Mouse (Mus musculus) lung, embryonic 15.5 days (tissue): ENCODE results near the gene Izumo4. TPM values are rescaled to one million over a fixed set of nuclear protein-coding genes. Genes with fewer than 3 reads are reported as not detected.
A peak's percentile ranks its signal among the peaks of the same experiment; 100 is the strongest.

Source experiments
- ATAC-seq: fragments of 200-750 bp; cut with Nextera tagmentation; 2 replicates; pipeline ENCODE4 v1.8.0; 2017; ENCODE audit warnings: moderate number of reproducible peaks, borderline replicate concordance; ENCODE audit not compliant: low FRiP score, low TSS enrichment; ENCODE audit errors: extremely low read depth
- H3K27ac ChIP-seq: fragments of 300-500 bp; sonication (generic); 2 replicates; pipeline ENCODE4 v1.5.1; 2015; ENCODE audit warnings: moderate library complexity, mild to moderate bottlenecking, inconsistent platforms
- H3K27me3 ChIP-seq: fragments of 300-500 bp; sonication (generic); 2 replicates; pipeline ENCODE4 v1.6.1; 2015; ENCODE audit warnings: inconsistent platforms
- H3K36me3 ChIP-seq: fragments of 300-500 bp; sonication (generic); 2 replicates; pipeline ENCODE4 v1.6.1; 2015; ENCODE audit warnings: inconsistent platforms
- H3K4me1 ChIP-seq: fragments of 300-500 bp; sonication (generic); 2 replicates; pipeline ENCODE4 v1.6.1; 2015; ENCODE audit warnings: inconsistent platforms
- H3K4me2 ChIP-seq: fragments of 300-500 bp; sonication (generic); 2 replicates; pipeline ENCODE4 v1.6.1; 2015; ENCODE audit warnings: inconsistent platforms, mild to moderate bottlenecking, moderate library complexity
- H3K4me3 ChIP-seq: fragments of 300-500 bp; sonication (generic); 2 replicates; pipeline ENCODE4 v1.5.1; 2015; ENCODE audit warnings: mild to moderate bottlenecking, inconsistent platforms
- H3K9ac ChIP-seq: fragments of 300-500 bp; sonication (generic); 2 replicates; pipeline ENCODE4 v1.6.1; 2015; ENCODE audit warnings: inconsistent platforms
- H3K9me3 ChIP-seq: fragments of 300-500 bp; sonication (generic); 2 replicates; pipeline ENCODE4 v1.6.1; 2016; ENCODE audit warnings: inconsistent platforms
- WGBS: fragments of 180-500 bp; shearing (Covaris S2); methylation state at CpG from one replicate; pipeline ENCODE4 v1.1.7; 2015; 5-methylcytosine and 5-hydroxymethylcytosine counted together
- polyA plus RNA-seq: library from polyadenylated mRNA; unstranded; fragments of >200 nt; fragmentation: Nextera tagmentation; extraction: Ambion mirVana; gene quantifications from 2 replicates; pipeline ENCODE4 v1.2.1, GENCODE M21; 2015

Gene Izumo4
- polyA plus RNA-seq, 1 experiment from 2014 or later, result 23.0 TPM

GRCm38 (mm10) chr10:80663485-80664196 is 38.3 kb upstream of the Izumo4 start:
- WGBS, result 22% methylated on average over 5 of the region's 5 CpGs
- ATAC-seq, result no peak
- no peak overlapping the region for H3K9ac ChIP-seq

GRCm38 (mm10) chr10:80664197-80665015 is 37.6 kb upstream of the Izumo4 start:
- H3K27me3 ChIP-seq, result no peaks in the 10 kb centered on the region
- H3K9me3 ChIP-seq, result no peaks in the 10 kb centered on the region
- peaks cover 48% of the 10 kb centered on the region for H3K4me1 ChIP-seq
- WGBS, result 11% methylated on average over 16 of the region's 16 CpGs
- ATAC-seq, result peak; percentile 71
- H3K27ac ChIP-seq, result peak overlapping the region; percentile 81
- peak overlapping the region; percentile 37 for H3K4me2 ChIP-seq
- H3K36me3 ChIP-seq, result peaks cover 39% of the 10 kb centered on the region
- H3K9ac ChIP-seq, result 0 out of 2 replicates have a peak overlapping the region, but pooled peaks have one; percentile 17
- H3K4me3 ChIP-seq, result 0 out of 2 replicates have a peak overlapping the region, but pooled peaks have one; percentile 0

More at GRCm38 (mm10) chr10:80663485-80664196, 38.3 kb upstream of the Izumo4 start:
- no peak overlapping the region for H3K4me3 ChIP-seq
- no peaks in the 10 kb centered on the region for H3K27me3 ChIP-seq
- H3K9me3 ChIP-seq, result no peaks in the 10 kb centered on the region
- no peak overlapping the region for H3K4me2 ChIP-seq
- H3K4me1 ChIP-seq, result peaks cover 53% of the 10 kb centered on the region
- peak overlapping the region; percentile 81 for H3K27ac ChIP-seq
- peaks cover 31% of the 10 kb centered on the region for H3K36me3 ChIP-seq

DNA sequence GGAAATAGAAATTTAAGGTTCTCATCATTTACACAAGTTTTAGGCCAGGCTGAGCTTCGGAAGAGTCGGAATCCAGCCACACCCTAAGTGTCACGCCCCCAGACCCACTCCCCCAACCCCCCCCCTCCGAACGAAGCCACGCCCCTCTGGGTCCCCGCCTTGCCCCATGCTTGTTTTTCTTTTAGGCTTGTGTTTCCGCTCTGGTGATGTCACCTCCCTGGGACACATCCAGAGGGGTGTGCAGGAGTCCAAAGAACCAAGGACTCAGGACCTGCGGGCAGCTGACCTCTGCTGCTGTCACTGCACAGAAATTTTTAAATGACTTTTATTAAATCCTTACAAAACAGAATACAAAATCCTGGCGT is 37.0 kb upstream of the Izumo4 start:
- H3K9ac ChIP-seq, result no peak overlapping the region
- 6% methylated on average over 10 of the region's 10 CpGs for WGBS
- H3K27me3 ChIP-seq, result no peaks in the 10 kb centered on the region
- peaks cover 48% of the 10 kb centered on the region for H3K4me1 ChIP-seq
- peak; percentile 60; the same call in 1 of the 2 replicates for ATAC-seq
- H3K27ac ChIP-seq, result peak overlapping the region; percentile 81
- 0 out of 2 replicates have a peak overlapping the region, but pooled peaks have one; percentile 0 for H3K4me3 ChIP-seq
- peaks cover 45% of the 10 kb centered on the region for H3K36me3 ChIP-seq
- peak overlapping the region; percentile 37 for H3K4me2 ChIP-seq
- no peaks in the 10 kb centered on the region for H3K9me3 ChIP-seq

DNA sequence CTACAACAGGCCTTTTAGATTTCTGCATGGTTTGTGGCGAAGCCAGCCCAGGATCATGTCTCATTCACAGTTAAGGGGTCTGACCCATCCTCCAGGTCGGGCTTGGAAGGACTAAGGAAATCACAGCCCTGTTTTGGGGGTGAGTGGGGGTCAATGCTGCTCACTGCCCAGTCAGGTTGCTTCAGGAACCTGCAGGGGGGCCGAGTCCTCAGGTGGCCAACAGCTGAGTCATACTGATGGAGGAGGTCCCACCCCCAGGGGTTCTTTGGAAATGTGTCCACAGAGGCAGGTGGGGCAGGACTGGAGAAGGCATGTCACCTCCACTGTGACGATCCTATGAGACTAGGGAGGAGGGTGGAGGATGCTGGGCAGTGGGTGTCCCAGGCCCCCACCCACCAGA is 36.5 kb upstream of the Izumo4 start:
- WGBS, result 40% methylated on average over 4 of the region's 4 CpGs
- H3K4me3 ChIP-seq, result no peak overlapping the region
- ATAC-seq, result no peak
- peaks cover 48% of the 10 kb centered on the region for H3K4me1 ChIP-seq
- peaks cover 49% of the 10 kb centered on the region for H3K36me3 ChIP-seq
- no peak overlapping the region for H3K9ac ChIP-seq
- H3K27me3 ChIP-seq, result no peaks in the 10 kb centered on the region
- H3K27ac ChIP-seq, result peak overlapping the region; percentile 81
- no peaks in the 10 kb centered on the region for H3K9me3 ChIP-seq
- 0 out of 2 replicates have a peak overlapping the region, but pooled peaks have one; percentile 13 for H3K4me2 ChIP-seq

- Histone ChIP-seq H3K36me3 (peaks cover 55% of the 10 kb centered on the region), H3K4me1 (peaks cover 46% of the 10 kb centered on the region), H3K9ac (0 out of 2 replicates have a peak overlapping the region, but pooled peaks have one; percentile 22), H3K27me3 (no peaks in the 10 kb centered on the region), H3K9me3 (no peaks in the 10 kb centered on the region), H3K27ac (peak overlapping the region; percentile 81), H3K4me2 (no peak overlapping the region), H3K4me3 (no peak overlapping the region)
- no peak for ATAC-seq
- WGBS, result 64% methylated on average over 10 of the region's 10 CpGs
These were observed 35.8 kb upstream of the Izumo4 start for GRCm38 (mm10) chr10:80665981-80666733.

GRCm38 (mm10) chr10:80666837-80667412 is 35.1 kb upstream of the Izumo4 start:
- no peaks in the 10 kb centered on the region for H3K9me3 ChIP-seq
- H3K4me1 ChIP-seq, result peaks cover 43% of the 10 kb centered on the region
- H3K27me3 ChIP-seq, result no peaks in the 10 kb centered on the region
- no peak overlapping the region for H3K9ac ChIP-seq
- H3K27ac ChIP-seq, result no peak overlapping the region
- WGBS, result 67% methylated on average over 19 of the region's 19 CpGs
- ATAC-seq, result no peak
- peaks cover 63% of the 10 kb centered on the region for H3K36me3 ChIP-seq
- H3K4me3 ChIP-seq, result no peak overlapping the region
- H3K4me2 ChIP-seq, result no peak overlapping the region

GRCm38 (mm10) chr10:80668614-80669013 is 33.4 kb upstream of the Izumo4 start:
- no peaks in the 10 kb centered on the region for H3K9me3 ChIP-seq
- peaks cover 70% of the 10 kb centered on the region for H3K36me3 ChIP-seq
- 79% methylated on average over 11 of the region's 11 CpGs for WGBS
- no peak for ATAC-seq
- no peak overlapping the region for H3K27ac ChIP-seq
- H3K4me1 ChIP-seq, result peaks cover 50% of the 10 kb centered on the region
- H3K9ac ChIP-seq, result no peak overlapping the region
- H3K4me2 ChIP-seq, result no peak overlapping the region
- H3K4me3 ChIP-seq, result no peak overlapping the region
- H3K27me3 ChIP-seq, result no peaks in the 10 kb centered on the region

DNA sequence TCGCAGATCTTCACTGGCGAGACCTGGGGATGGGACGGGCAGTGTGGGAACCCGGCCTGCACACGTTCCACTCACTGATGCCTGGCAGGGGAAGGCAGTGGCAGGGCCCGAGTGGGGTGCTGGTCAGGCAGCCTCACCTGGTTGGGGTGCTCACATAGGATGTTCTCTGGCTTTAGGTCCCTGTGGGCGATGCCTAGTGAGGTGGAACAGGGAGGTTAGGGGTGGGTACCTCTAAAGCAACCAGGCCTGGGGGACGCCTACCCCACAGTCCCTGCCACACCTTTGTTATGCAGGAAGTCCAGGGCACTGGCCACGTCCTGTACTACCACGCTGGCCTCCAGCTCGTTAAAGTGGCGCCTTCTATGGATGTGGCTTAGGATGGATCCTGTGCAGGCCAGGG is 33.0 kb upstream of the Izumo4 start:
- Histone ChIP-seq H3K9ac (no peak overlapping the region), H3K4me3 (no peak overlapping the region), H3K4me1 (peaks cover 50% of the 10 kb centered on the region), H3K9me3 (no peaks in the 10 kb centered on the region), H3K4me2 (no peak overlapping the region), H3K36me3 (peaks cover 70% of the 10 kb centered on the region), H3K27ac (no peak overlapping the region), H3K27me3 (no peaks in the 10 kb centered on the region)
- 88% methylated on average over 12 of the region's 12 CpGs for WGBS
- ATAC-seq, result no peak

GRCm38 (mm10) chr10:80669737-80670485 is 32.1 kb upstream of the Izumo4 start:
- peaks cover 50% of the 10 kb centered on the region for H3K4me1 ChIP-seq
- no peak overlapping the region for H3K27ac ChIP-seq
- H3K27me3 ChIP-seq, result no peaks in the 10 kb centered on the region
- peaks cover 70% of the 10 kb centered on the region for H3K36me3 ChIP-seq
- WGBS, result 95% methylated on average over 7 of the region's 7 CpGs
- H3K4me3 ChIP-seq, result no peak overlapping the region
- no peak overlapping the region for H3K4me2 ChIP-seq
- no peaks in the 10 kb centered on the region for H3K9me3 ChIP-seq
- H3K9ac ChIP-seq, result no peak overlapping the region
- no peak for ATAC-seq

- Histone ChIP-seq H3K4me3 (no peak overlapping the region), H3K27me3 (no peaks in the 10 kb centered on the region), H3K9ac (no peak overlapping the region), H3K27ac (no peak overlapping the region), H3K4me1 (peaks cover 46% of the 10 kb centered on the region), H3K36me3 (peaks cover 69% of the 10 kb centered on the region), H3K4me2 (no peak overlapping the region), H3K9me3 (no peaks in the 10 kb centered on the region)
- no peak for ATAC-seq
- 93% methylated on average over 2 of the region's 2 CpGs for WGBS
These were observed 31.5 kb upstream of the Izumo4 start for GRCm38 (mm10) chr10:80670531-80670930.

DNA sequence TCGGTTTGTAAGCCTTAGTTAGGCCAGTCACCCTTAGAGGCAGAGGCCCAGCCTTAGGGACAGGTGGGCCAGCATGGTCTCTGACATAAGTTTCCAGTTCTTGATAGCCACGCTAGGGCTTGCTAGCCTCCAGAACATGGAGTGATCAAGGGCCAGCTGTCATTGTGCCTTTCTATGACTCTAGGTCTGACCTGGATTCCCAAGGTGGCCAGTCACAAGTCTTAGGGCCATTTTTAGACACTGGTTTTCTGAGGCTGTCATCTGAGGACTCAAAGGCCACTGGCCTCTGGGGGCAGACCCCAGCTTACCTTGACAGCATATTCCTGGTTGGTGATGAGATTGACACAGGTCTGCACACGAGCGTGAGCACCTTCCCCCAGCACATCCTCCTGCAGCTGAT is 30.7 kb upstream of the Izumo4 start:
- Histone ChIP-seq H3K27me3 (no peaks in the 10 kb centered on the region), H3K27ac (no peak overlapping the region), H3K36me3 (peaks cover 63% of the 10 kb centered on the region), H3K9me3 (no peaks in the 10 kb centered on the region), H3K4me2 (no peak overlapping the region), H3K4me3 (no peak overlapping the region), H3K4me1 (peaks cover 39% of the 10 kb centered on the region), H3K9ac (no peak overlapping the region)
- 87% methylated on average over 4 of the region's 4 CpGs for WGBS
- ATAC-seq, result no peak
